Comparison of ENCODE assay signal across 10 mouse cellular contexts in genomic region chr19:5572331-5573125, GRCm38 (mm10). TPM values are rescaled to one million over a fixed set of nuclear protein-coding genes. Genes with fewer than 3 reads are reported as not detected.
DNase-seq lines count a peak whose midpoint lies in the region; ATAC-seq and TF ChIP-seq lines count a peak whose summit lies in the region.
"Had no signal": no experiment of that assay in that cellular context is flagged by ENCODE, and none has a peak within 500 bp of the region (broad histone marks: within the 10 kb centered on the region; RNA-seq: fewer than 3 reads in every experiment).

No protein-coding gene starts in this region.

- peak overlapping the region; percentile 5 for H3K27ac ChIP-seq in heart, adult 2 months
- H3K27ac ChIP-seq in heart, embryonic 10.5 days, result no peak overlapping the region

- intact Hi-C loops in heart, adult 2 months (cut with DNase I), result no loop called here

- H3K9ac ChIP-seq in heart, adult 2 months (ENCODE audit: low read depth, low read length), result no peak overlapping the region

- no peak for TF ChIP-seq EP300 in heart, adult 2 months (IDR thresholded peaks at IDR 0.05; ENCODE audit: insufficient read depth, low read depth, low read length)

- H3K9me3 ChIP-seq in heart, embryonic 10.5 days, result no peaks in the 10 kb centered on the region
- H3K9me3 ChIP-seq: G1E had no signal

- no peak overlapping the region for H3K4me3 ChIP-seq in heart, adult 2 months
- H3K4me3 ChIP-seq in heart, embryonic 10.5 days, result no peak overlapping the region

- no peaks in the 10 kb centered on the region for H3K27me3 ChIP-seq in heart, adult 2 months (ENCODE audit: control insufficient read depth, insufficient read depth, low read length)
- H3K27me3 ChIP-seq in heart, embryonic 10.5 days (ENCODE audit: insufficient read depth, poor library complexity, severe bottlenecking), result peaks cover 25% of the 10 kb centered on the region

- WGBS in heart, adult 2 months, result 74% methylated on average over 19 of the region's 19 CpGs
- 81% methylated on average over 19 of the region's 19 CpGs for WGBS in heart, embryonic 10.5 days

- H3K36me3 ChIP-seq in heart, adult 2 months (ENCODE audit: control insufficient read depth, insufficient read depth, low read length), result no peaks in the 10 kb centered on the region
- H3K36me3 ChIP-seq in heart, embryonic 10.5 days, result peaks cover 17% of the 10 kb centered on the region

- TF ChIP-seq CTCF in heart, adult 2 months (IDR thresholded peaks at IDR 0.05), result no peak

- H3K4me1 ChIP-seq in heart, adult 2 months (ENCODE audit: control insufficient read depth, insufficient read depth, low read length), result peaks cover 1% of the 10 kb centered on the region; the same call in 1 of the 2 replicates
- H3K4me1 ChIP-seq in heart, embryonic 10.5 days, result peaks cover 16% of the 10 kb centered on the region

- no peak for ATAC-seq in erythroid progenitor cell, adult 5-6 weeks (replicated peaks; ENCODE audit: low FRiP score, poor library complexity, severe bottlenecking)

- no peak for TF ChIP-seq POLR2A in heart, adult 2 months (IDR thresholded peaks at IDR 0.05; ENCODE audit: insufficient read depth, low read depth, low read length)

- H3K79me2 ChIP-seq in heart, adult 2 months (replicated peaks; ENCODE audit: control insufficient read depth, insufficient read depth, low read length), result peaks cover 1% of the 10 kb centered on the region; the same call in 1 of the 2 replicates

- peak; percentile 43 to 65 for DNase-seq in heart, adult 2 months
- no peak for DNase-seq in heart, embryonic 10.5 days (ENCODE audit: low spot score)
- peak; percentile 76 for DNase-seq in adrenal gland, postnatal 10 days
- DNase-seq in kidney, postnatal 14 days, result peak; percentile 36
- peak; percentile 66 for DNase-seq in lung, postnatal 14 days
- DNase-seq in testis, postnatal 10 days (ENCODE audit: low spot score), result no peak
- no peak for DNase-seq in urinary bladder, adult 2 months (ENCODE audit: low spot score)

RNA-seq across cellular contexts. Expression of gene Ap5b1, which starts 4.7 kb away (rescaled TPM):
- 1 to 10 TPM; 3.0 to 3.3 TPM for total RNA-seq in heart, adult 2 months (2021)
- 3.0 and 3.1 TPM in 2 replicates for polyA plus RNA-seq in heart, adult 2 months (2012; rRNA removed)
- 2.2 and 2.7 TPM in 2 replicates for polyA plus RNA-seq in heart, embryonic 10.5 days (2016; fragmentation: Nextera tagmentation; extraction: Ambion mirVana)
- total RNA-seq in adrenal gland, postnatal 10 days (2021), result 1 to 10 TPM; 6.3 to 7.3 TPM
- total RNA-seq in erythroid progenitor cell, adult 5-6 weeks (2015; ENCODE audit: low replicate concordance), result 3.8 and 8.3 TPM in 2 replicates
- 6.4 and 11.0 TPM in 2 replicates for total RNA-seq in erythroid progenitor cell, adult 5-6 weeks (2017; ENCODE audit: low replicate concordance)
- 4.8 and 7.1 TPM in 2 replicates for polyA plus RNA-seq in urinary bladder, adult 2 months (2012; rRNA removed)

RNA-seq across cellular contexts. Expression of gene Ovol1, which starts 12.1 kb away (rescaled TPM):
- total RNA-seq in heart, adult 2 months (2021), result not detected
- 0.04 TPM in 1 of 2 replicates, not detected in the other for polyA plus RNA-seq in heart, adult 2 months (2012; rRNA removed)
- polyA plus RNA-seq in heart, embryonic 10.5 days (2016; fragmentation: Nextera tagmentation; extraction: Ambion mirVana), result 0.35 TPM in 1 of 2 replicates, not detected in the other
- total RNA-seq in adrenal gland, postnatal 10 days (2021), result not detected
- not detected in 2 replicates for total RNA-seq in erythroid progenitor cell, adult 5-6 weeks (2015; ENCODE audit: low replicate concordance)
- total RNA-seq in erythroid progenitor cell, adult 5-6 weeks (2017; ENCODE audit: low replicate concordance), result not detected in 2 replicates
- polyA plus RNA-seq in urinary bladder, adult 2 months (2012; rRNA removed), result 4.7 and 5.1 TPM in 2 replicates
- polyA plus RNA-seq: G1E; neural tube, embryonic 14.5 days had no signal

RNA-seq across cellular contexts. Expression of gene Rnaseh2c, which starts 29.1 kb away (rescaled TPM):
- 10 to 100 TPM; 50.2 to 58.6 TPM for total RNA-seq in heart, adult 2 months (2021)
- 18.7 and 37.1 TPM in 2 replicates for polyA plus RNA-seq in heart, adult 2 months (2012; rRNA removed)
- polyA plus RNA-seq in heart, embryonic 10.5 days (2016; fragmentation: Nextera tagmentation; extraction: Ambion mirVana), result 113 and 142 TPM in 2 replicates
- total RNA-seq in adrenal gland, postnatal 10 days (2021), result 100 to 1,000 TPM in 1 of 2 experiments, 10 to 100 TPM in 1; 98.8 to 108 TPM
- total RNA-seq in erythroid progenitor cell, adult 5-6 weeks (2015; ENCODE audit: low replicate concordance), result 87.2 and 123 TPM in 2 replicates
- total RNA-seq in erythroid progenitor cell, adult 5-6 weeks (2017; ENCODE audit: low replicate concordance), result 36.2 and 100.0 TPM in 2 replicates
- polyA plus RNA-seq in urinary bladder, adult 2 months (2012; rRNA removed), result 38.2 and 41.2 TPM in 2 replicates

RNA-seq across cellular contexts. Expression of gene Kat5, which starts 37.5 kb away (rescaled TPM):
- total RNA-seq in heart, adult 2 months (2021), result 10 to 100 TPM; 27.0 to 27.5 TPM
- polyA plus RNA-seq in heart, adult 2 months (2012; rRNA removed), result 36.1 and 56.9 TPM in 2 replicates
- polyA plus RNA-seq in heart, embryonic 10.5 days (2016; fragmentation: Nextera tagmentation; extraction: Ambion mirVana), result 33.2 and 35.4 TPM in 2 replicates
- total RNA-seq in adrenal gland, postnatal 10 days (2021), result 10 to 100 TPM; 49.9 to 52.2 TPM
- total RNA-seq in erythroid progenitor cell, adult 5-6 weeks (2015; ENCODE audit: low replicate concordance), result 31.0 and 42.8 TPM in 2 replicates
- total RNA-seq in erythroid progenitor cell, adult 5-6 weeks (2017; ENCODE audit: low replicate concordance), result 29.1 and 35.0 TPM in 2 replicates
- 60.1 and 67.7 TPM in 2 replicates for polyA plus RNA-seq in urinary bladder, adult 2 months (2012; rRNA removed)

Comparison
In these comparisons a context has a peak if more than half of its experiments do, and no peak if none do; other contexts are left out.
1. DNase-seq: peak in heart, adult 2 months (2 of 2), adrenal gland, postnatal 10 days (single experiment), kidney, postnatal 14 days (single experiment) and lung, postnatal 14 days (single experiment); none in heart, embryonic 10.5 days (single experiment), testis, postnatal 10 days (single experiment) and urinary bladder, adult 2 months (single experiment).